Mouse (Mus musculus) liver, adult 2 months (tissue): ENCODE data around the gene Wap. TPM values are rescaled to one million over a fixed set of nuclear protein-coding genes. Genes with fewer than 3 reads are reported as not detected.

Experiments used
- DNase-seq: peaks from one replicate; pipeline ENCODE4 v3.0.0-alpha.2; 2011; ENCODE audit warnings: low read depth, low spot score; ENCODE audit errors: extremely low read depth
- H3K27ac ChIP-seq: fragments of 200-500 bp; replicated peaks from 2 replicates; pipeline ENCODE4 v1.5.1; 2012; ENCODE audit warnings: low read depth, mild to moderate bottlenecking, control low read depth, inconsistent platforms, low read length; ENCODE audit not compliant: insufficient read depth
- H3K27me3 ChIP-seq: fragments of 200-500 bp; 2 replicates; pipeline ENCODE4 v1.6.1; 2012; ENCODE audit warnings: mild to moderate bottlenecking, moderate library complexity, low read length, inconsistent platforms; ENCODE audit not compliant: control insufficient read depth, insufficient read depth
- H3K36me3 ChIP-seq: fragments of 200-500 bp; 2 replicates; pipeline ENCODE4 v1.6.1; 2012; ENCODE audit warnings: low read length, inconsistent platforms; ENCODE audit not compliant: control insufficient read depth, insufficient read depth
- H3K4me1 ChIP-seq: fragments of 200-500 bp; 2 replicates; pipeline ENCODE4 v1.6.1; 2011; ENCODE audit warnings: low read length; ENCODE audit not compliant: control insufficient read depth, insufficient read depth
- H3K4me3 ChIP-seq: fragments of 200-500 bp; 2 replicates; pipeline ENCODE4 v1.5.1; 2011; ENCODE audit warnings: low read depth, mild to moderate bottlenecking, control low read depth, low read length, moderate library complexity; ENCODE audit not compliant: insufficient read depth
- H3K79me2 ChIP-seq: fragments of 200-500 bp; 2 replicates; pipeline ENCODE4 v1.6.1; 2012; ENCODE audit warnings: inconsistent platforms, mild to moderate bottlenecking, low read length, moderate library complexity; ENCODE audit not compliant: control insufficient read depth, insufficient read depth
- H3K9ac ChIP-seq: fragments of 200-500 bp; 2 replicates; pipeline ENCODE4 v1.6.1; 2012; ENCODE audit warnings: low read depth, mild to moderate bottlenecking, control low read depth, inconsistent platforms, low read length
- CTCF ChIP-seq: fragments of 200-500 bp; IDR thresholded peaks from 2 replicates; pipeline ENCODE4 v1.5.1; 2011; ENCODE audit warnings: low read depth, low read length, control low read depth
- POLR2A ChIP-seq: fragments of 200-500 bp; IDR thresholded peaks from 2 replicates; pipeline ENCODE4 v1.6.1; 2011; ENCODE audit warnings: low read length, control low read depth; ENCODE audit not compliant: insufficient read depth; ENCODE audit errors: extremely low read depth
- WGBS: fragments of 180-500 bp; shearing (Covaris S2); methylation state at CpG from one replicate; pipeline ENCODE4 v1.1.7; 2018; 5-methylcytosine and 5-hydroxymethylcytosine counted together
- polyA plus RNA-seq: library from polyadenylated mRNA; depleted of rRNA; stranded (reverse); fragments of >200 nt; gene quantifications from 2 replicates; pipeline ENCODE4 v1.2.3, GENCODE M21; 2012
- total RNA-seq: library from RNA; depleted of rRNA; stranded (reverse); fragments of >200 nt; gene quantifications from 2 replicates; pipeline ENCODE4 v1.2.3, GENCODE M21; 2014

Wap gene
- total and polyA plus RNA-seq, 2 experiments: not detected

DNA sequence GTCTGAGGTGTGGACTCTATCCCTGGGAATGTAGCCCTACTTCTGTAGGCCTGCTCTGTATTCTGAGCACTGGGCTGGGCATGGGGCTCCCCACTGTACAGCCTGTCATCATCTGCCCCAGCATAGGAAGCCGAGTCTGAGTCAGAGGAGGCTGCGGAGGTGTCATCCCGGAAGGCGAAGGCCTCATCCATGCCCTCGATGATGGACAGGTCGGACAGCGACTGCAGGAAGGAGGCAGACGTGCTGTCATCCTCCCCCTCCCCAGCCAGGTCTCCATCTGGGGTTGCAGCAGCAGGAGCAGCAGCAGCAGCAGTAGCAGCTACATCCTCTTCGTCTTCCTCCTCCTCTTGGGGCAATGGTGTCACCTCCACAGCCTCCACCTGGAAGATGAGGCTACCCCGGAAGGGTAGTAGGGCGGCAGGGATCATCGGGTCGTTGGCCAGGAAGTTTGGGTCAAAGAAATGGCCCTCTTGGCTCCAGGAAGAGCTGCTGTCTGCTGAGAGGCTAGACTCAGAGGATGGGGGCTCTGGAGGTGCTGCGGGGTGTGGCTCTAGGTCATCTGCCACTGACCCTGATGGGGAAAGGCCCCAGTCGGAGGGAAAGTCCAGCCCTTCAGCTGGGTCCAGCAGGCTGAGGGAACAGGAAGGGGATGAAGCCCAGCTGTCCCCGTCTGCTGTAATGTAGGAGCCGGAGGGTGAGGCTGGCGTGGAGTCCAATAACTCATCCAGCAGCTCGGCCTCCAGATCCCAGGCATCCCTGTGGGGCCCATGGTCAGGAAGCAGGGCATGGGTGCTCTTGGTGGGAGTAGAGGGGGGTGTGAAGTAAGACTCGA is 36.6 kb downstream of the Wap start:
- Histone ChIP-seq H3K27me3 (peaks cover 7% of the 10 kb centered on the region), H3K27ac (no peak overlapping the region), H3K36me3 (no peaks in the 10 kb centered on the region), H3K9ac (no peak overlapping the region), H3K4me3 (no peak overlapping the region), H3K4me1 (no peaks in the 10 kb centered on the region; the same call in 1 of the 2 replicates), H3K79me2 (no peaks in the 10 kb centered on the region)
- 70% methylated on average over 20 of the region's 20 CpGs for WGBS
- DNase-seq: no peak
- TF ChIP-seq POLR2A (no peak), CTCF (no peak)

GRCm38 (mm10) chr11:6600284-6600944 is 38.0 kb downstream of the Wap start:
- Histone ChIP-seq H3K79me2 (no peaks in the 10 kb centered on the region), H3K4me3 (no peak overlapping the region), H3K36me3 (0 out of 2 replicates have a peak, but pooled peaks cover 4% of the 10 kb centered on the region), H3K4me1 (no peaks in the 10 kb centered on the region; the same call in 1 of the 2 replicates), H3K27ac (no peak overlapping the region), H3K27me3 (peaks cover 3% of the 10 kb centered on the region), H3K9ac (no peak overlapping the region)
- TF ChIP-seq POLR2A: no peak
- no peak for TF ChIP-seq CTCF
- no peak for DNase-seq
- WGBS: 81% methylated on average over 8 of the region's 8 CpGs

DNA sequence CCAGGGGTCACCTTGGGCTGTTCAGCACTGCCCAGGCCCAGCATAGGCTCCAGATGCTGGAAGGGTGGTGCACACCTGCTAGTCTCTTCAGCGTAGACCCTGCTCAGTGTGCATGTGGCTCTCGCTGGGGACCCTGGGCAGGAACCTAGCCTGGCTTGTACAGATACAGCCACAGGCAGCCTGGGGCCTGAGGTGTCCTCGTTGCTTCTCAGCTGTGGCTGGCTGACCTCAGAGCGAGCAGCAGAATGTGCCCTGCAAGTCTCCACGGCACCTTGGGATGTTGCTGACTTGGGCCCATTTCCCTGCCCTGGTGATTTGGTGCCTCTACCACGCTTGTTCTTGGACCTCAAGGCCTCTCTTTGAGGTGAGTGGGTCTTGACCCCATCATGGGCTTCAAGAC is 38.6 kb downstream of the Wap start:
- H3K9ac ChIP-seq: no peak overlapping the region
- no peaks in the 10 kb centered on the region for H3K4me1 ChIP-seq
- H3K27ac ChIP-seq: no peak overlapping the region
- no peaks in the 10 kb centered on the region for H3K79me2 ChIP-seq
- H3K4me3 ChIP-seq: no peak overlapping the region
- 89% methylated on average over 6 of the region's 6 CpGs for WGBS
- H3K27me3 ChIP-seq: no peaks in the 10 kb centered on the region
- peaks cover 6% of the 10 kb centered on the region; the same call in 1 of the 2 replicates for H3K36me3 ChIP-seq
- DNase-seq: no peak
- TF ChIP-seq CTCF (no peak), POLR2A (no peak)

DNA sequence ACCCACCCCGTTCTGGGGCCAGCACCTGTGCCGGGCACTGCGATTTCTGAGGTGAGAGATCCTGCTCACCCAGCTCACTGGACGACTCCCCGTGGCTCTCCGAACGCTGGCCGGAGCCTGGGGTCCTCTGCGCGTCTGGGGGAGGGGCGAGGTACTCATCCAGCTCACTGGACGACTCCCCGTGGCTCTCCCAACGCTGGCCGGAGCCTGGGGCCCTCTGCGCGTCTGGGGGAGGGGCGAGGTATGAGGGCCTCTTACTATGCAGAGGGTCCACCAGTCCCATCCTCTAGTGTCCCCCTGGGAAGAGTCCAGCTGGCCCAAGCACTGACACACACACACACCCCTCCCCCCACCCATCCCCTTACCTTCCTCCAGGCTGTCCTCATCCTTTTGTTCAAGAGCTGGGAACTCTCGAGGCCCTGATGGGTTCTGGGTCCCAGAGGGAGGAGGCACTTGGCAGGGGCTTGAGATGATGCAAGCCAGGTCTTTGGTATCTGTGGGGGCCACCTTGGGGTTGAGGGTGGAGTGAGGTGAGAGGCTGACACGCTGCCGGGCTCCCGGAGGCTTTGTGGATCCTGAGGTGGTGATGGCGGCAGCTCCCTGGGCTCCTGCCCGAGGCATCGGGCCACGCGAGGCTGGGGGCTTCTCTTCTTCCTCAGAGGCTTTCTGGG is 39.3 kb downstream of the Wap start:
- Histone ChIP-seq H3K79me2 (no peaks in the 10 kb centered on the region), H3K9ac (no peak overlapping the region), H3K36me3 (peaks cover 6% of the 10 kb centered on the region; the same call in 1 of the 2 replicates), H3K4me1 (no peaks in the 10 kb centered on the region), H3K27me3 (no peaks in the 10 kb centered on the region), H3K27ac (no peak overlapping the region), H3K4me3 (no peak overlapping the region)
- TF ChIP-seq POLR2A (no peak), CTCF (no peak)
- WGBS: 54% methylated on average over 27 of the region's 27 CpGs
- DNase-seq: no peak

GRCm38 (mm10) chr11:6598191-6598889 is 40.1 kb downstream of the Wap start:
- Histone ChIP-seq H3K4me3 (no peak overlapping the region), H3K9ac (no peak overlapping the region), H3K36me3 (peaks cover 6% of the 10 kb centered on the region; the same call in 1 of the 2 replicates), H3K27me3 (no peaks in the 10 kb centered on the region), H3K4me1 (no peaks in the 10 kb centered on the region), H3K79me2 (no peaks in the 10 kb centered on the region), H3K27ac (no peak overlapping the region)
- TF ChIP-seq POLR2A (no peak), CTCF (no peak)
- WGBS: 76% methylated on average over 19 of the region's 19 CpGs
- no peak for DNase-seq
